Mouse (Mus musculus) liver, adult 2 months (tissue): Measurements from ENCODE around the gene Proser1.

Experiments used
- CTCF ChIP-seq: fragments of 200-500 bp; IDR thresholded peaks from 2 replicates; pipeline ENCODE4 v1.5.1; 2011; ENCODE audit warnings: low read depth, low read length, control low read depth
- POLR2A ChIP-seq: fragments of 200-500 bp; IDR thresholded peaks from 2 replicates; pipeline ENCODE4 v1.6.1; 2011; ENCODE audit warnings: low read length, control low read depth; ENCODE audit not compliant: insufficient read depth; ENCODE audit errors: extremely low read depth

DNA sequence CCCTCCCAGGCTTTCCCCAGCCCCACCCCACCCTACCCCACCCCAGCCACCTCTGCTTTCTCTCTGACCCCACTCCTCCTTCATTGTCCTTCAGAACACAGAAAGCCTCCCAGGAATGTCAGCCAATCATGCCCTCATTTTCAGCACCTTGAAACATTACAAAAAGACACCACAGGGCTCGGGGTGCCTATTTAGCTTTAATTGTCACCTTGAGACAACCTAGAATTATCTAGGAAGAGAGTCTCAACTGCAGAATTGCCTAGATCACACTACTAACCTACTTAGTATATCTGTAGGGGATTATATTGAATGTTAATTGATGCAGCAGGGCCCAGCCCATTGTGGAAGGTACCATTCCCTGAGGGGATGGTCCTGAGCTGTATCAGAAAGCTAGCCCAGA, 40.8 kb upstream of the Proser1 start:
- TF ChIP-seq CTCF, result no peak
- no peak for TF ChIP-seq POLR2A
